Mouse (Mus musculus): ENCODE measurements around the gene Ogdhl. TPM values are rescaled to one million over a fixed set of nuclear protein-coding genes. Genes with fewer than 3 reads are reported as not detected.
"Not testable (repeated sequence)": the region's sequence is repeated elsewhere in the genome, so short reads cannot be mapped to it uniquely, and the experiment has no call there.

Gene Ogdhl
- polyA plus RNA-seq, 1 experiment from 2014 or later = 0.79 TPM

- Histone ChIP-seq H3K27ac (ENCODE audit: low read length) (no peak overlapping the region), H3K9me3 (replicated peaks; ENCODE audit: control insufficient read depth, low read length) (no peaks in the 10 kb centered on the region), H3K4me3 (ENCODE audit: low read depth, low read length) (no peak overlapping the region), H3K27me3 (ENCODE audit: control insufficient read depth, insufficient read depth, low read depth, low read length) (no peaks in the 10 kb centered on the region), H3K9ac (ENCODE audit: low read depth, low read length) (no peak overlapping the region), H3K36me3 (ENCODE audit: control insufficient read depth, insufficient read depth) (no peaks in the 10 kb centered on the region), H3K4me1 (ENCODE audit: control insufficient read depth, low read depth, low read length) (no peaks in the 10 kb centered on the region), H3K4me2 (ENCODE audit: low read depth, low read length) (no peak overlapping the region)
- whole genome bisulfite sequencing (ENCODE audit: insufficient replicate concordance) = 71% methylated on average over 20 of the region's 20 CpGs
- ATAC-seq (ENCODE audit: low read depth) = no peak
Measured at GRCm38 (mm10) chr14:32332515-32333445, 11.0 kb downstream of the Ogdhl start.

- 48% methylated on average over 6 of the region's 6 CpGs for WGBS (ENCODE audit: insufficient replicate concordance)
Measured at GRCm38 (mm10) chr14:32336021-32336420, 14.2 kb downstream of the Ogdhl start.

GRCm38 (mm10) chr14:32336547-32336946 lies 14.7 kb downstream of the Ogdhl start:
- Histone ChIP-seq H3K4me1 (ENCODE audit: control insufficient read depth, low read depth, low read length) (no peaks in the 10 kb centered on the region), H3K4me3 (ENCODE audit: low read depth, low read length) (no peak overlapping the region), H3K4me2 (ENCODE audit: low read depth, low read length) (no peak overlapping the region), H3K27ac (ENCODE audit: low read length) (no peak overlapping the region), H3K9ac (ENCODE audit: low read depth, low read length) (no peak overlapping the region), H3K9me3 (replicated peaks; ENCODE audit: control insufficient read depth, low read length) (no peaks in the 10 kb centered on the region), H3K27me3 (ENCODE audit: control insufficient read depth, insufficient read depth, low read depth, low read length) (no peaks in the 10 kb centered on the region), H3K36me3 (ENCODE audit: control insufficient read depth, insufficient read depth) (no peaks in the 10 kb centered on the region)
- no peak for ATAC-seq (ENCODE audit: low read depth)
- 69% methylated on average over 11 of the region's 11 CpGs for WGBS (ENCODE audit: insufficient replicate concordance)

More at GRCm38 (mm10) chr14:32336021-32336420, 14.2 kb downstream of the Ogdhl start:
- Histone ChIP-seq H3K9me3 (replicated peaks; ENCODE audit: control insufficient read depth, low read length) (no peaks in the 10 kb centered on the region), H3K36me3 (ENCODE audit: control insufficient read depth, insufficient read depth) (no peaks in the 10 kb centered on the region), H3K27ac (ENCODE audit: low read length) (no peak overlapping the region), H3K4me3 (ENCODE audit: low read depth, low read length) (no peak overlapping the region), H3K9ac (ENCODE audit: low read depth, low read length) (no peak overlapping the region), H3K27me3 (ENCODE audit: control insufficient read depth, insufficient read depth, low read depth, low read length) (no peaks in the 10 kb centered on the region), H3K4me2 (ENCODE audit: low read depth, low read length) (no peak overlapping the region), H3K4me1 (ENCODE audit: control insufficient read depth, low read depth, low read length) (no peaks in the 10 kb centered on the region)
- no peak for ATAC-seq (ENCODE audit: low read depth)

- Histone ChIP-seq H3K9me3 (replicated peaks; ENCODE audit: control insufficient read depth, low read length) (no peaks in the 10 kb centered on the region), H3K27ac (ENCODE audit: low read length) (no peak overlapping the region), H3K27me3 (ENCODE audit: control insufficient read depth, insufficient read depth, low read depth, low read length) (no peaks in the 10 kb centered on the region), H3K36me3 (ENCODE audit: control insufficient read depth, insufficient read depth) (no peaks in the 10 kb centered on the region), H3K4me2 (ENCODE audit: low read depth, low read length) (no peak overlapping the region), H3K4me3 (ENCODE audit: low read depth, low read length) (no peak overlapping the region), H3K9ac (ENCODE audit: low read depth, low read length) (no peak overlapping the region), H3K4me1 (ENCODE audit: control insufficient read depth, low read depth, low read length) (no peaks in the 10 kb centered on the region)
- WGBS (ENCODE audit: insufficient replicate concordance) = 64% methylated on average over 7 of the region's 7 CpGs
- ATAC-seq (ENCODE audit: low read depth) = no peak
Measured at GRCm38 (mm10) chr14:32341823-32342222, 20.0 kb downstream of the Ogdhl start.

GRCm38 (mm10) chr14:32344176-32344575 lies 22.4 kb downstream of the Ogdhl start:
- H3K36me3 ChIP-seq (ENCODE audit: control insufficient read depth, insufficient read depth) = no peaks in the 10 kb centered on the region
- no peaks in the 10 kb centered on the region for H3K4me1 ChIP-seq (ENCODE audit: control insufficient read depth, low read depth, low read length)
- WGBS (ENCODE audit: insufficient replicate concordance) = 63% methylated on average over 7 of the region's 7 CpGs
- no peak for ATAC-seq (ENCODE audit: low read depth)
- no peaks in the 10 kb centered on the region for H3K27me3 ChIP-seq (ENCODE audit: control insufficient read depth, insufficient read depth, low read depth, low read length)
- no peak overlapping the region for H3K27ac ChIP-seq (ENCODE audit: low read length)
- H3K9me3 ChIP-seq (replicated peaks; ENCODE audit: control insufficient read depth, low read length) = no peaks in the 10 kb centered on the region
- no peak overlapping the region for H3K4me2 ChIP-seq (ENCODE audit: low read depth, low read length)
- H3K4me3 ChIP-seq (ENCODE audit: low read depth, low read length) = no peak overlapping the region
- H3K9ac ChIP-seq (ENCODE audit: low read depth, low read length) = no peak overlapping the region

GRCm38 (mm10) chr14:32344694-32345093 lies 22.9 kb downstream of the Ogdhl start:
- Histone ChIP-seq H3K4me3 (ENCODE audit: low read depth, low read length) (no peak overlapping the region), H3K9me3 (replicated peaks; ENCODE audit: control insufficient read depth, low read length) (no peaks in the 10 kb centered on the region), H3K27ac (ENCODE audit: low read length) (no peak overlapping the region), H3K27me3 (ENCODE audit: control insufficient read depth, insufficient read depth, low read depth, low read length) (no peaks in the 10 kb centered on the region), H3K36me3 (ENCODE audit: control insufficient read depth, insufficient read depth) (no peaks in the 10 kb centered on the region), H3K4me2 (ENCODE audit: low read depth, low read length) (no peak overlapping the region), H3K4me1 (ENCODE audit: control insufficient read depth, low read depth, low read length) (no peaks in the 10 kb centered on the region), H3K9ac (ENCODE audit: low read depth, low read length) (no peak overlapping the region)
- no peak for ATAC-seq (ENCODE audit: low read depth)
- 63% methylated on average over 9 of the region's 10 CpGs for WGBS (ENCODE audit: insufficient replicate concordance)

GRCm38 (mm10) chr14:32347307-32347706 lies 25.5 kb downstream of the Ogdhl start:
- H3K4me3 ChIP-seq (ENCODE audit: low read depth, low read length) = no peak overlapping the region
- no peaks in the 10 kb centered on the region for H3K9me3 ChIP-seq (replicated peaks; ENCODE audit: control insufficient read depth, low read length)
- H3K27ac ChIP-seq (ENCODE audit: low read length) = no peak overlapping the region
- H3K36me3 ChIP-seq (ENCODE audit: control insufficient read depth, insufficient read depth) = no peaks in the 10 kb centered on the region
- no peaks in the 10 kb centered on the region for H3K27me3 ChIP-seq (ENCODE audit: control insufficient read depth, insufficient read depth, low read depth, low read length)
- H3K4me1 ChIP-seq (ENCODE audit: control insufficient read depth, low read depth, low read length) = no peaks in the 10 kb centered on the region
- no peak overlapping the region for H3K9ac ChIP-seq (ENCODE audit: low read depth, low read length)
- 74% methylated on average over 9 of the region's 9 CpGs for WGBS (ENCODE audit: insufficient replicate concordance)
- ATAC-seq (ENCODE audit: low read depth) = no peak
- H3K4me2 ChIP-seq (ENCODE audit: low read depth, low read length) = no peak overlapping the region

- ATAC-seq (ENCODE audit: low read depth); H3K4me2 ChIP-seq (ENCODE audit: low read depth, low read length); H3K4me1 ChIP-seq (ENCODE audit: control insufficient read depth, low read depth, low read length); H3K4me3 ChIP-seq (ENCODE audit: low read depth, low read length); H3K27me3 ChIP-seq (ENCODE audit: control insufficient read depth, insufficient read depth, low read depth, low read length); H3K9ac ChIP-seq (ENCODE audit: low read depth, low read length); H3K36me3 ChIP-seq (ENCODE audit: control insufficient read depth, insufficient read depth); H3K9me3 ChIP-seq (replicated peaks; ENCODE audit: control insufficient read depth, low read length); H3K27ac ChIP-seq (ENCODE audit: low read length): not testable (repeated sequence)
- 21% methylated on average over 6 of the region's 6 CpGs for WGBS (ENCODE audit: insufficient replicate concordance)
Measured at GRCm38 (mm10) chr14:32351181-32351920, 29.5 kb downstream of the Ogdhl start.

GRCm38 (mm10) chr14:32364359-32364758 lies 42.5 kb downstream of the Ogdhl start:
- Histone ChIP-seq H3K4me3 (ENCODE audit: low read depth, low read length) (no peak overlapping the region), H3K4me1 (ENCODE audit: control insufficient read depth, low read depth, low read length) (no peaks in the 10 kb centered on the region), H3K4me2 (ENCODE audit: low read depth, low read length) (no peak overlapping the region), H3K36me3 (ENCODE audit: control insufficient read depth, insufficient read depth) (no peaks in the 10 kb centered on the region), H3K27ac (ENCODE audit: low read length) (no peak overlapping the region), H3K27me3 (ENCODE audit: control insufficient read depth, insufficient read depth, low read depth, low read length) (no peaks in the 10 kb centered on the region), H3K9ac (ENCODE audit: low read depth, low read length) (no peak overlapping the region), H3K9me3 (replicated peaks; ENCODE audit: control insufficient read depth, low read length) (no peaks in the 10 kb centered on the region)
- ATAC-seq (ENCODE audit: low read depth) = no peak
- WGBS (ENCODE audit: insufficient replicate concordance) = 43% methylated on average over 7 of the region's 7 CpGs
